12 mouse cellular contexts compared by ENCODE assay signal in genomic region chr1:34810293-34810692, GRCm38 (mm10).
"Had no signal": no experiment of that assay in that cellular context is flagged by ENCODE, and none has a peak within 500 bp of the region (broad histone marks: within the 10 kb centered on the region; RNA-seq: fewer than 3 reads in every experiment).

No protein-coding gene starts in this region.

- H3K27me3 ChIP-seq: neural tube, embryonic 12.5 days had no signal

- H3K9me3 ChIP-seq: kidney, embryonic 15.5 days; limb, embryonic 15.5 days; liver, embryonic 12.5 days; neural tube, embryonic 12.5 days had no signal

- H3K27ac ChIP-seq: kidney, embryonic 15.5 days; limb, embryonic 15.5 days; liver, embryonic 12.5 days; neural tube, embryonic 12.5 days had no signal

- ATAC-seq: liver, embryonic 12.5 days had no signal

- DNase-seq: kidney, adult 2 months; kidney, postnatal 14 days; lung, embryonic 14.5 days; right cerebral cortex, postnatal 4 days; spleen, adult 18-20 months; thymus, adult 18-20 months; thymus, postnatal 14 days had no signal

- H3K9ac ChIP-seq: kidney, embryonic 15.5 days; limb, embryonic 15.5 days; liver, embryonic 12.5 days; lung, embryonic 14.5 days; neural tube, embryonic 12.5 days had no signal

- H3K4me2 ChIP-seq: kidney, embryonic 15.5 days; limb, embryonic 15.5 days; liver, embryonic 12.5 days; lung, embryonic 14.5 days; neural tube, embryonic 12.5 days had no signal

- H3K4me3 ChIP-seq: kidney, embryonic 15.5 days; limb, embryonic 15.5 days; liver, embryonic 12.5 days; myocyte; neural tube, embryonic 12.5 days had no signal
